Mouse (Mus musculus) forebrain, embryonic 14.5 days (tissue): Measurements from ENCODE around the gene Smc1b. TPM values are rescaled to one million over a fixed set of nuclear protein-coding genes. Genes with fewer than 3 reads are reported as not detected.
A peak's percentile ranks its signal among the peaks of the same experiment; 100 is the strongest.

ENCODE experiments used
- ATAC-seq: fragments of 200-750 bp; cut with Nextera tagmentation; 2 replicates; pipeline ENCODE4 v1.8.0; 2017; ENCODE audit warnings: mild to moderate bottlenecking, moderate library complexity
- DNase-seq: peaks from one replicate; pipeline ENCODE4 v3.0.0-alpha.2; 2015; ENCODE audit warnings: low spot score
- H3K27ac ChIP-seq: fragments of 300-500 bp; sonication (generic); 2 replicates; pipeline ENCODE4 v1.5.1; 2014; ENCODE audit warnings: low read depth, mild to moderate bottlenecking, control low read depth, low read length, moderate library complexity
- H3K27me3 ChIP-seq: fragments of 300-500 bp; sonication (generic); replicated peaks from 2 replicates; pipeline ENCODE4 v1.6.1; 2014; ENCODE audit warnings: low read length, control low read depth, mixed read lengths; ENCODE audit not compliant: control insufficient read depth, insufficient read depth
- H3K36me3 ChIP-seq: fragments of 300-500 bp; sonication (generic); 2 replicates; pipeline ENCODE4 v1.6.1; 2014; ENCODE audit warnings: low read length, control low read depth; ENCODE audit not compliant: control insufficient read depth, insufficient read depth
- H3K4me1 ChIP-seq: fragments of 300-500 bp; sonication (generic); 2 replicates; pipeline ENCODE4 v1.6.1; 2014; ENCODE audit warnings: antibody characterized with exemption, low read length, control low read depth; ENCODE audit not compliant: control insufficient read depth, insufficient read depth
- H3K4me2 ChIP-seq: fragments of 300-500 bp; sonication (generic); 2 replicates; pipeline ENCODE4 v1.6.1; 2014; ENCODE audit warnings: mild to moderate bottlenecking, control low read depth, low read length
- H3K4me3 ChIP-seq: fragments of 300-500 bp; sonication (generic); 2 replicates; pipeline ENCODE4 v1.5.1; 2014; ENCODE audit warnings: low read depth, low read length, control low read depth
- H3K9ac ChIP-seq: fragments of 300-500 bp; sonication (generic); 2 replicates; pipeline ENCODE4 v1.6.1; 2014; ENCODE audit warnings: mild to moderate bottlenecking, low read length, control low read depth, moderate library complexity
- H3K9me3 ChIP-seq: fragments of 300-500 bp; sonication (generic); replicated peaks from 2 replicates; pipeline ENCODE4 v1.6.1; 2016; ENCODE audit warnings: low read length, control low read depth, mixed read lengths; ENCODE audit not compliant: control insufficient read depth
- WGBS: fragments of 180-500 bp; shearing (Covaris S2); extraction: QIAGEN DNeasy Blood & Tissue Kit; methylation state at CpG from one replicate; pipeline ENCODE4 v1.1.7; 2014; 5-methylcytosine and 5-hydroxymethylcytosine counted together
- polyA plus RNA-seq: library from polyadenylated mRNA; unstranded; fragments of >200 nt; fragmentation: Nextera tagmentation; extraction: Ambion mirVana; gene quantifications from 2 replicates; pipeline ENCODE4 v1.2.1, GENCODE M21; 2014

The Smc1b gene
- polyA plus RNA-seq, 1 experiment from 2014 or later: 0.09 TPM

GRCm38 (mm10) chr15:85144249-85144648 is 12.5 kb upstream of the Smc1b start:
- H3K4me3 ChIP-seq: no peak overlapping the region
- H3K4me2 ChIP-seq: no peak overlapping the region
- WGBS: 89% methylated on average over 5 of the region's 5 CpGs
- H3K9me3 ChIP-seq: no peaks in the 10 kb centered on the region
- no peak overlapping the region for H3K27ac ChIP-seq
- no peak for ATAC-seq
- no peaks in the 10 kb centered on the region for H3K4me1 ChIP-seq
- H3K27me3 ChIP-seq: no peaks in the 10 kb centered on the region
- H3K9ac ChIP-seq: no peak overlapping the region
- no peaks in the 10 kb centered on the region for H3K36me3 ChIP-seq
- DNase-seq: no peak

- Histone ChIP-seq H3K4me2 (no peak overlapping the region), H3K9me3 (no peaks in the 10 kb centered on the region), H3K9ac (no peak overlapping the region), H3K27me3 (no peaks in the 10 kb centered on the region), H3K4me1 (no peaks in the 10 kb centered on the region), H3K27ac (no peak overlapping the region), H3K36me3 (no peaks in the 10 kb centered on the region), H3K4me3 (no peak overlapping the region)
- no peak for DNase-seq
- ATAC-seq: no peak
- WGBS: 89% methylated on average over 1 of the region's 1 CpGs
These were observed 12.0 kb upstream of the Smc1b start for GRCm38 (mm10) chr15:85143747-85144146.

GRCm38 (mm10) chr15:85143161-85143560 is 11.4 kb upstream of the Smc1b start:
- no peaks in the 10 kb centered on the region for H3K9me3 ChIP-seq
- no peak overlapping the region for H3K4me3 ChIP-seq
- H3K36me3 ChIP-seq: no peaks in the 10 kb centered on the region
- ATAC-seq (no peak), DNase-seq (no peak)
- no peak overlapping the region for H3K27ac ChIP-seq
- H3K27me3 ChIP-seq: no peaks in the 10 kb centered on the region
- H3K9ac ChIP-seq: no peak overlapping the region
- WGBS: 90% methylated on average over 11 of the region's 11 CpGs
- no peak overlapping the region for H3K4me2 ChIP-seq
- H3K4me1 ChIP-seq: no peaks in the 10 kb centered on the region

GRCm38 (mm10) chr15:85142441-85142840 is 10.7 kb upstream of the Smc1b start:
- no peaks in the 10 kb centered on the region for H3K27me3 ChIP-seq
- no peak overlapping the region for H3K4me2 ChIP-seq
- H3K36me3 ChIP-seq: no peaks in the 10 kb centered on the region
- H3K4me1 ChIP-seq: no peaks in the 10 kb centered on the region
- H3K4me3 ChIP-seq: no peak overlapping the region
- DNase-seq: no peak
- WGBS: 75% methylated on average over 2 of the region's 2 CpGs
- H3K27ac ChIP-seq: no peak overlapping the region
- ATAC-seq: no peak
- no peak overlapping the region for H3K9ac ChIP-seq
- H3K9me3 ChIP-seq: no peaks in the 10 kb centered on the region

- Histone ChIP-seq H3K27me3 (no peaks in the 10 kb centered on the region), H3K27ac (no peak overlapping the region), H3K4me3 (no peak overlapping the region), H3K4me2 (no peak overlapping the region), H3K4me1 (no peaks in the 10 kb centered on the region), H3K36me3 (no peaks in the 10 kb centered on the region), H3K9ac (no peak overlapping the region), H3K9me3 (no peaks in the 10 kb centered on the region)
- 93% methylated on average over 10 of the region's 10 CpGs for WGBS
- DNase-seq (no peak), ATAC-seq (no peak)
These were observed 9.5 kb upstream of the Smc1b start for GRCm38 (mm10) chr15:85141290-85141689.

GRCm38 (mm10) chr15:85135143-85135542 is 3.4 kb upstream of the Smc1b start:
- DNase-seq: no peak
- Histone ChIP-seq H3K4me3 (no peak overlapping the region), H3K27me3 (no peaks in the 10 kb centered on the region), H3K4me2 (no peak overlapping the region), H3K36me3 (no peaks in the 10 kb centered on the region), H3K9ac (no peak overlapping the region), H3K27ac (no peak overlapping the region), H3K9me3 (no peaks in the 10 kb centered on the region), H3K4me1 (peaks cover 2% of the 10 kb centered on the region; the same call in 1 of the 2 replicates)
- WGBS: 48% methylated on average over 9 of the region's 9 CpGs
- no peak for ATAC-seq

GRCm38 (mm10) chr15:85132193-85132520 is 393 bp upstream of the Smc1b start:
- 19% methylated on average over 10 of the region's 10 CpGs for WGBS
- Histone ChIP-seq H3K9ac (peak overlapping the region; percentile 25; the same call in 1 of the 2 replicates), H3K27me3 (no peaks in the 10 kb centered on the region), H3K27ac (no peak overlapping the region), H3K4me1 (peaks cover 2% of the 10 kb centered on the region; the same call in 1 of the 2 replicates), H3K4me3 (peak overlapping the region; percentile 25), H3K36me3 (no peaks in the 10 kb centered on the region), H3K9me3 (no peaks in the 10 kb centered on the region), H3K4me2 (peak overlapping the region; percentile 58)
- DNase-seq (no peak), ATAC-seq (no peak)

GRCm38 (mm10) chr15:85085641-85086040 is 46.1 kb downstream of the Smc1b start:
- ATAC-seq: no peak
- Histone ChIP-seq H3K4me3 (no peak overlapping the region), H3K4me1 (no peaks in the 10 kb centered on the region)

GRCm38 (mm10) chr15:85072651-85073050 is 59.1 kb downstream of the Smc1b start:
- H3K9ac ChIP-seq: no peak overlapping the region
- no peak overlapping the region for H3K4me3 ChIP-seq
- 0 out of 2 replicates have a peak, but pooled peaks cover 3% of the 10 kb centered on the region for H3K27me3 ChIP-seq
- H3K4me1 ChIP-seq: no peaks in the 10 kb centered on the region
- no peaks in the 10 kb centered on the region for H3K9me3 ChIP-seq
- H3K36me3 ChIP-seq: no peaks in the 10 kb centered on the region
- H3K27ac ChIP-seq: no peak overlapping the region
- 85% methylated on average over 2 of the region's 2 CpGs for WGBS
- no peak for ATAC-seq
- no peak for DNase-seq
- H3K4me2 ChIP-seq: no peak overlapping the region

More at GRCm38 (mm10) chr15:85085641-85086040, 46.1 kb downstream of the Smc1b start:
- WGBS: 72% methylated on average over 1 of the region's 1 CpGs
- peak; percentile 37 for DNase-seq
- Histone ChIP-seq H3K9me3 (no peaks in the 10 kb centered on the region), H3K4me2 (no peak overlapping the region), H3K27ac (no peak overlapping the region), H3K9ac (no peak overlapping the region), H3K36me3 (no peaks in the 10 kb centered on the region), H3K27me3 (no peaks in the 10 kb centered on the region)
